Mouse (Mus musculus): Measurements from ENCODE around the gene Nt5c.
"Not testable (repeated sequence)": the region's sequence is repeated elsewhere in the genome, so short reads cannot be mapped to it uniquely, and the experiment has no call there.

The Nt5c gene

GRCm38 (mm10) chr11:115491356-115492083, at the start of gene Nt5c:
Gene Nt5c, minus strand, starts transcription at chr11:115491862.
- peak; percentile 75 to 81 for DNase-seq (ENCODE audit: low spot score in 2 of 2)

- DNase-seq (ENCODE audit: low spot score in 2 of 2): no peak
Measured at GRCm38 (mm10) chr11:115538045-115538444, 46.4 kb upstream of the Nt5c start.

GRCm38 (mm10) chr11:115536856-115537568, 45.4 kb upstream of the Nt5c start:
- peak in 1 of 2 experiments; percentile 23 for DNase-seq (ENCODE audit: low spot score in 2 of 2)

GRCm38 (mm10) chr11:115536038-115536681, 44.5 kb upstream of the Nt5c start, which contains the start of gene Sumo2:
Gene Sumo2, minus strand, starts transcription at chr11:115536276.
- DNase-seq (ENCODE audit: low spot score in 2 of 2): peak; percentile 98 to 99

GRCm38 (mm10) chr11:115535401-115536037, 43.9 kb upstream of the Nt5c start:
- peak; percentile 59 to 67 for DNase-seq (ENCODE audit: low spot score in 2 of 2)

- no peak for DNase-seq (ENCODE audit: low spot score in 2 of 2)
Measured at GRCm38 (mm10) chr11:115534759-115535371, 43.2 kb upstream of the Nt5c start.

GRCm38 (mm10) chr11:115526446-115526845, 34.8 kb upstream of the Nt5c start:
- not testable (repeated sequence) for DNase-seq (ENCODE audit: low spot score in 2 of 2)

GRCm38 (mm10) chr11:115522703-115523102, 31.0 kb upstream of the Nt5c start:
- no peak for DNase-seq (ENCODE audit: low spot score in 2 of 2)

GRCm38 (mm10) chr11:115522238-115522637, 30.6 kb upstream of the Nt5c start:
- DNase-seq (ENCODE audit: low spot score in 2 of 2): no peak

GRCm38 (mm10) chr11:115521080-115521479, 29.4 kb upstream of the Nt5c start:
- DNase-seq (ENCODE audit: low spot score in 2 of 2): no peak

- no peak for DNase-seq (ENCODE audit: low spot score in 2 of 2)
Measured at GRCm38 (mm10) chr11:115520218-115520617, 28.6 kb upstream of the Nt5c start.

GRCm38 (mm10) chr11:115519581-115519980, 27.9 kb upstream of the Nt5c start:
- no peak for DNase-seq (ENCODE audit: low spot score in 2 of 2)

GRCm38 (mm10) chr11:115518693-115519092, 27.0 kb upstream of the Nt5c start:
- DNase-seq (ENCODE audit: low spot score in 2 of 2): no peak

GRCm38 (mm10) chr11:115516942-115517341, 25.3 kb upstream of the Nt5c start:
- no peak for DNase-seq (ENCODE audit: low spot score in 2 of 2)

- no peak for DNase-seq (ENCODE audit: low spot score in 2 of 2)
Measured at GRCm38 (mm10) chr11:115515021-115515420, 23.4 kb upstream of the Nt5c start.

- DNase-seq (ENCODE audit: low spot score in 2 of 2): peak; percentile 95 to 97
Measured at GRCm38 (mm10) chr11:115514238-115514663, 22.6 kb upstream of the Nt5c start, which contains the start of gene Jpt1. Gene Jpt1, minus strand, starts transcription at chr11:115514387.

GRCm38 (mm10) chr11:115513271-115514237, 21.9 kb upstream of the Nt5c start:
- peak in 1 of 2 experiments; percentile 38 for DNase-seq (ENCODE audit: low spot score in 2 of 2)

- DNase-seq (ENCODE audit: low spot score in 2 of 2): peak; percentile 34 to 40
Measured at GRCm38 (mm10) chr11:115512407-115513183, 20.9 kb upstream of the Nt5c start.

- no peak for DNase-seq (ENCODE audit: low spot score in 2 of 2)
Measured at GRCm38 (mm10) chr11:115512004-115512403, 20.3 kb upstream of the Nt5c start.
